Mouse (Mus musculus) liver, adult 2 months (tissue): ENCODE data around the gene Duox1. TPM values are rescaled to one million over a fixed set of nuclear protein-coding genes. Genes with fewer than 3 reads are reported as not detected.

Experiments used
- DNase-seq: peaks from one replicate; pipeline ENCODE4 v3.0.0-alpha.2; 2011; ENCODE audit warnings: low read depth, low spot score; ENCODE audit errors: extremely low read depth
- H3K27ac ChIP-seq: fragments of 200-500 bp; replicated peaks from 2 replicates; pipeline ENCODE4 v1.5.1; 2012; ENCODE audit warnings: low read depth, mild to moderate bottlenecking, control low read depth, inconsistent platforms, low read length; ENCODE audit not compliant: insufficient read depth
- H3K27me3 ChIP-seq: fragments of 200-500 bp; 2 replicates; pipeline ENCODE4 v1.6.1; 2012; ENCODE audit warnings: mild to moderate bottlenecking, moderate library complexity, low read length, inconsistent platforms; ENCODE audit not compliant: control insufficient read depth, insufficient read depth
- H3K36me3 ChIP-seq: fragments of 200-500 bp; 2 replicates; pipeline ENCODE4 v1.6.1; 2012; ENCODE audit warnings: low read length, inconsistent platforms; ENCODE audit not compliant: control insufficient read depth, insufficient read depth
- H3K4me1 ChIP-seq: fragments of 200-500 bp; 2 replicates; pipeline ENCODE4 v1.6.1; 2011; ENCODE audit warnings: low read length; ENCODE audit not compliant: control insufficient read depth, insufficient read depth
- H3K4me3 ChIP-seq: fragments of 200-500 bp; 2 replicates; pipeline ENCODE4 v1.5.1; 2011; ENCODE audit warnings: low read depth, mild to moderate bottlenecking, control low read depth, low read length, moderate library complexity; ENCODE audit not compliant: insufficient read depth
- H3K79me2 ChIP-seq: fragments of 200-500 bp; 2 replicates; pipeline ENCODE4 v1.6.1; 2012; ENCODE audit warnings: inconsistent platforms, mild to moderate bottlenecking, low read length, moderate library complexity; ENCODE audit not compliant: control insufficient read depth, insufficient read depth
- H3K9ac ChIP-seq: fragments of 200-500 bp; 2 replicates; pipeline ENCODE4 v1.6.1; 2012; ENCODE audit warnings: low read depth, mild to moderate bottlenecking, control low read depth, inconsistent platforms, low read length
- CTCF ChIP-seq: fragments of 200-500 bp; IDR thresholded peaks from 2 replicates; pipeline ENCODE4 v1.5.1; 2011; ENCODE audit warnings: low read depth, low read length, control low read depth
- POLR2A ChIP-seq: fragments of 200-500 bp; IDR thresholded peaks from 2 replicates; pipeline ENCODE4 v1.6.1; 2011; ENCODE audit warnings: low read length, control low read depth; ENCODE audit not compliant: insufficient read depth; ENCODE audit errors: extremely low read depth
- WGBS: fragments of 180-500 bp; shearing (Covaris S2); methylation state at CpG from one replicate; pipeline ENCODE4 v1.1.7; 2018; 5-methylcytosine and 5-hydroxymethylcytosine counted together
- polyA plus RNA-seq: library from polyadenylated mRNA; depleted of rRNA; stranded (reverse); fragments of >200 nt; gene quantifications from 2 replicates; pipeline ENCODE4 v1.2.3, GENCODE M21; 2012
- total RNA-seq: library from RNA; depleted of rRNA; stranded (reverse); fragments of >200 nt; gene quantifications from 2 replicates; pipeline ENCODE4 v1.2.3, GENCODE M21; 2014

The Duox1 gene
- total and polyA plus RNA-seq, 2 experiments = not detected

GRCm38 (mm10) chr2:122301081-122301920, 14.2 kb upstream of the Duox1 start:
- Histone ChIP-seq H3K79me2 (no peaks in the 10 kb centered on the region), H3K9ac (no peak overlapping the region), H3K4me1 (peaks cover 15% of the 10 kb centered on the region), H3K27ac (no peak overlapping the region), H3K4me3 (peak overlapping the region; percentile 32; the same call in 1 of the 2 replicates), H3K36me3 (no peaks in the 10 kb centered on the region), H3K27me3 (peaks cover 35% of the 10 kb centered on the region)
- 1% methylated on average over 48 of the region's 48 CpGs for WGBS
- TF ChIP-seq CTCF = no peak
- no peak for TF ChIP-seq POLR2A
- DNase-seq = no peak

GRCm38 (mm10) chr2:122301921-122302573, 13.4 kb upstream of the Duox1 start:
- Histone ChIP-seq H3K27me3 (peaks cover 35% of the 10 kb centered on the region), H3K4me3 (no peak overlapping the region), H3K27ac (no peak overlapping the region), H3K36me3 (no peaks in the 10 kb centered on the region), H3K79me2 (no peaks in the 10 kb centered on the region), H3K9ac (no peak overlapping the region), H3K4me1 (peaks cover 15% of the 10 kb centered on the region)
- TF ChIP-seq POLR2A (no peak), CTCF (no peak)
- WGBS = 15% methylated on average over 23 of the region's 23 CpGs
- DNase-seq = no peak

GRCm38 (mm10) chr2:122302574-122303241, 12.8 kb upstream of the Duox1 start:
- peaks cover 29% of the 10 kb centered on the region for H3K27me3 ChIP-seq
- 4% methylated on average over 9 of the region's 9 CpGs for WGBS

GRCm38 (mm10) chr2:122304544-122304943, 10.9 kb upstream of the Duox1 start:
- H3K4me3 ChIP-seq = no peak overlapping the region
- H3K4me1 ChIP-seq = peaks cover 8% of the 10 kb centered on the region
- no peak for DNase-seq
- no peaks in the 10 kb centered on the region for H3K36me3 ChIP-seq
- WGBS = 93% methylated on average over 6 of the region's 6 CpGs
- no peak overlapping the region for H3K27ac ChIP-seq
- H3K27me3 ChIP-seq = peaks cover 22% of the 10 kb centered on the region
- TF ChIP-seq POLR2A = no peak
- TF ChIP-seq CTCF = no peak
- no peak overlapping the region for H3K9ac ChIP-seq
- H3K79me2 ChIP-seq = no peaks in the 10 kb centered on the region

More at GRCm38 (mm10) chr2:122302574-122303241, 12.8 kb upstream of the Duox1 start:
- Histone ChIP-seq H3K4me1 (peaks cover 15% of the 10 kb centered on the region), H3K4me3 (no peak overlapping the region), H3K36me3 (no peaks in the 10 kb centered on the region), H3K27ac (no peak overlapping the region), H3K9ac (no peak overlapping the region), H3K79me2 (no peaks in the 10 kb centered on the region)
- peak; percentile 64 for DNase-seq
- TF ChIP-seq POLR2A = no peak
- TF ChIP-seq CTCF = peak; percentile 95

GRCm38 (mm10) chr2:122305097-122305892, 10.2 kb upstream of the Duox1 start:
- Histone ChIP-seq H3K36me3 (no peaks in the 10 kb centered on the region), H3K27ac (no peak overlapping the region), H3K9ac (no peak overlapping the region), H3K4me1 (peaks cover 8% of the 10 kb centered on the region), H3K27me3 (peaks cover 16% of the 10 kb centered on the region), H3K79me2 (no peaks in the 10 kb centered on the region), H3K4me3 (no peak overlapping the region)
- TF ChIP-seq CTCF (no peak), POLR2A (no peak)
- no peak for DNase-seq
- 89% methylated on average over 16 of the region's 16 CpGs for WGBS
